Mouse (Mus musculus) hindbrain, embryonic 12.5 days (tissue): ENCODE results near the gene Ltbp4. TPM values are rescaled to one million over a fixed set of nuclear protein-coding genes. Genes with fewer than 3 reads are reported as not detected.

Experiments used
- ATAC-seq: fragments of 200-750 bp; cut with Nextera tagmentation; 2 replicates; pipeline ENCODE4 v1.8.0; 2017; ENCODE audit warnings: moderate TSS enrichment; ENCODE audit not compliant: low FRiP score
- H3K27ac ChIP-seq: fragments of 300-500 bp; sonication (generic); 2 replicates; pipeline ENCODE4 v1.5.1; 2016; ENCODE audit warnings: mild to moderate bottlenecking
- H3K27me3 ChIP-seq: fragments of 300-500 bp; sonication (generic); 2 replicates; pipeline ENCODE4 v1.6.1; 2016; ENCODE audit warnings: mild to moderate bottlenecking
- H3K36me3 ChIP-seq: fragments of 300-500 bp; sonication (generic); 2 replicates; pipeline ENCODE4 v1.6.1; 2016; ENCODE audit warnings: mild to moderate bottlenecking
- H3K4me1 ChIP-seq: fragments of 300-500 bp; sonication (generic); 2 replicates; pipeline ENCODE4 v1.6.1; 2016
- H3K4me2 ChIP-seq: fragments of 300-500 bp; sonication (generic); replicated peaks from 2 replicates; pipeline ENCODE4 v1.6.1; 2016; ENCODE audit warnings: mild to moderate bottlenecking
- H3K4me3 ChIP-seq: fragments of 300-500 bp; sonication (generic); 2 replicates; pipeline ENCODE4 v1.5.1; 2016; ENCODE audit warnings: mild to moderate bottlenecking
- H3K9ac ChIP-seq: fragments of 300-500 bp; sonication (generic); 2 replicates; pipeline ENCODE4 v1.6.1; 2016; ENCODE audit warnings: mild to moderate bottlenecking, moderate library complexity
- H3K9me3 ChIP-seq: fragments of 300-500 bp; sonication (generic); replicated peaks from 2 replicates; pipeline ENCODE4 v1.6.1; 2016; ENCODE audit warnings: mild to moderate bottlenecking
- WGBS: fragments of 180-500 bp; shearing (Covaris S2); methylation state at CpG from one replicate; pipeline ENCODE4 v1.1.7; 2016; 5-methylcytosine and 5-hydroxymethylcytosine counted together
- polyA plus RNA-seq: library from polyadenylated mRNA; unstranded; fragments of >200 nt; fragmentation: Nextera tagmentation; extraction: Ambion mirVana; gene quantifications from 2 replicates; pipeline ENCODE4 v1.2.1, GENCODE M21; 2016

The Ltbp4 gene
- 8.7 and 8.9 TPM in 2 replicates for polyA plus RNA-seq

DNA sequence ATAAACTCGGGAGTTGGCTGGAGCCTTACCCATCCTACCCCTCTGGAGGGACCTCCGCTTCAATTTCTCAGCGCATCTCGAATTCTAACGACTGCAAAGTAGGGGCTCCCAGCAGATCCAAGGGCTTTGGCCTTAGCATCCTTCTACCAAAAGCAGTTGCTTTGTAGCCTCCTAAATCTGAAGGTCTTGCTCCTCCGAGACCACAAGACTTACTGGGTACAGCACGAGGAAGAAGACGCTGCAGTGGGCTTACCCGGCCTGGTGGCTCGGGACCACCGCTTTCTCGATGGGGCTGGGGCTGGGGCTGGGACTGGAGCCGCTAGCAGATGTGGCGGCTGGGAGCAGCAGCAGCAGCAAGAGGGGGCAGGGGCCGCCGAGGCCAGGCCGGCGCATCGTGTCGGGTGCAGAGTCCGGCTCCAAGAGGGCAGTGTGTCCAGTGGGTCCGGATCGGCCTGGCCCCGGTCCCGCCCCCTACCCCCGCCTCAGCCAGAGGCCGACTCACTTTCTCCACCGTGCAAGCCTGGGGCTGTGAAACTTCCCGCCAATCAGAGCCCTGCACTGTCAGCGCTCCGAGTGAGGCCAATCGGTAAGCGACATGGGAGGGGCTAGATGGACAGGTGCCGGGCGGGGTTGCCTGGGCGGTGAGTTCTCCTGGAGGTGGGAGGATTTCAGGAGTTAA, at the start of gene Ltbp4:
Gene Ltbp4 (minus strand): TSS at position 518 of the 679 bp plus-strand sequence.
- H3K27ac ChIP-seq: no peak within 1 kb of the TSS
- peak within 1 kb of the TSS; percentile 35 for H3K4me3 ChIP-seq
- H3K36me3 ChIP-seq: peaks cover 12% of the 10 kb centered on the region
- peaks cover 67% of the 10 kb centered on the region for H3K27me3 ChIP-seq
- WGBS: under 1% methylated on average over 36 of the region's 36 CpGs
- H3K4me2 ChIP-seq: peak within 1 kb of the TSS; percentile 61
- peaks cover 46% of the 10 kb centered on the region for H3K4me1 ChIP-seq
- no peaks in the 10 kb centered on the region for H3K9me3 ChIP-seq
- peak; percentile 12; the same call in 1 of the 2 replicates for ATAC-seq
- peak within 1 kb of the TSS; percentile 47 for H3K9ac ChIP-seq

DNA sequence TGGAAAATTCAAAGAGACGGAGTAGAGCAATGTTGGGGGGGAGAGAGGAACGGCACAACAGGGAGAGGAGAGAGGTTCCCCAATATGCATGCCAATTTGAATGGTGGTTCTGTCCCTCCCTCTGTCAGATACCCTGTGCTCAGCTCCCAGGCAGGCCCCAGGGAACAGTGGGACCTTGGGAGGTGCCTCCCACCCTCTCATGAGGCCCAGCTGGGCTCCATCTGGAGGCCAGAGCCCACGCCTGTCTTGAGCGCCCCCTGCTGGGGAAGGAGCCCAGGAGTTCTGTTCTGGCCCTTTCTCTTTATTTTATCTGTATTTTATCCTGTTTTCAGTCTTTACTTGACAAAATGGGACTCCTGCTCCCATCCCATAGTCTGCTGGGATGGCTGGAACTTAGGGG, 47.2 kb upstream of the Ltbp4 start:
- no peak for ATAC-seq
- no peak overlapping the region for H3K27ac ChIP-seq
- no peaks in the 10 kb centered on the region for H3K4me1 ChIP-seq
- H3K27me3 ChIP-seq: peaks cover 18% of the 10 kb centered on the region
- no peak overlapping the region for H3K4me2 ChIP-seq
- H3K4me3 ChIP-seq: no peak overlapping the region
- 36% methylated on average over 4 of the region's 4 CpGs for WGBS
- no peaks in the 10 kb centered on the region for H3K36me3 ChIP-seq
- no peaks in the 10 kb centered on the region for H3K9me3 ChIP-seq
- no peak overlapping the region for H3K9ac ChIP-seq

DNA sequence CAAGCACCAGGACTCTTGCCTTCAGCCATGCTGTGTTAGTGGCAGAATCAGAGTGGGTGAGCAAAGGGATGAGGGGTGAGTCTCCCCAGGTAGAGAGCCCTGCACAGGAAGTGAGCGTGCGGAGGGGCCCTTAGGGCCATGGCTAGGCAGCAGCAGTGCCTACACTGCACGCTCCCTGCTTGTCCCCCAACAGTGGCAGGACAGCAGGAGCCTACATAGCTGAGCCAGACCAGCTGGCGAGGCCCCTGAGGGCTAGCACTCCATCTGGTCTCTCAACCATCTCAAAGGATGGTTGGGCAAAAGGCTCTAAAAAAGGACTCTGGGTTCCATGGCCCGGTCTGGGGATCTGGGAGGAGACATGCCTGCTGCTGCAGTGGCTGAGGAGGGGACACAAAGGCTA, 46.6 kb upstream of the Ltbp4 start:
- Histone ChIP-seq H3K4me2 (no peak overlapping the region), H3K36me3 (no peaks in the 10 kb centered on the region), H3K27me3 (peaks cover 24% of the 10 kb centered on the region), H3K9me3 (no peaks in the 10 kb centered on the region), H3K4me3 (no peak overlapping the region), H3K27ac (no peak overlapping the region), H3K4me1 (no peaks in the 10 kb centered on the region), H3K9ac (no peak overlapping the region)
- 73% methylated on average over 5 of the region's 5 CpGs for WGBS
- ATAC-seq: 0 out of 2 replicates have a peak, but pooled peaks have one; percentile 43

DNA sequence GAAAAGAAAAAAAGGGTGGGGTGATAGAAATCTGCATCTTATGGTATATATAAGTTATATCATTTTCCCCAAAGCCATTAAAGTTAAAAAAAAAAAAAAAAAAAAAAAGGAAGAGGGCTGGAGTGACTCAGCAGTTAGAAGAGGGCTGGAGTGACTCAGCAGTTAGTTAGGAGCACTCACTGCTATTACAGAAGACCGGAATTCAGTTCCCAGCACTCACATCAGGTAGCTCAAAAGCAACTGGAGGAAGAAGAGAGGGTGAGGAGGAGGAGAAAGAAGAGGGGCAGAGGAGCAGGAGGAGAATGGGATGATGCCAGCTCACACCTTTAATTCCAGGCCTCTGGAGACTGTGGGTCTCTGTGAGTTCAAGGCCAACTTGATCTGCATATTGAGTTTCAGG, 45.7 kb upstream of the Ltbp4 start:
- Histone ChIP-seq H3K36me3 (no peaks in the 10 kb centered on the region), H3K27me3 (peaks cover 27% of the 10 kb centered on the region), H3K27ac (no peak overlapping the region), H3K9ac (no peak overlapping the region), H3K4me3 (no peak overlapping the region), H3K4me2 (no peak overlapping the region), H3K4me1 (no peaks in the 10 kb centered on the region), H3K9me3 (no peaks in the 10 kb centered on the region)
- no peak for ATAC-seq
- WGBS: 93% methylated on average over 1 of the region's 1 CpGs

DNA sequence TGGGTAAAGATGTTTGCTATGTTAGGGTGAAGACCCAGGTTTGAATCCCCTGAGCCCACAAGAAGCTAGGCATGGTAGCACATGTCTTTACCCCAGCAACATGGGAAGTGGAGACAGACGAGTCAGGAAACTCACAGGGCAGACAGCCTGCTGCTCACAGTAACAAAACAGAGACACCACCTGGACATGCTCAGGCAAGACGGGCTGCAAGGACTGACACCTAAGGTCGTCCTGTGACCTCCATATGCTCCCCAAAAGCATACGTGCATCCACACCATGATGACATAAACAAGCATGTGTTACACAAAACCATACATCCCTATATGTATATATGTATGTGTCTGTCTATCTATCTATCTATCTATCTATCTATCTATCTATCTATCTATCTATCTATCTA, 44.1 kb upstream of the Ltbp4 start:
- WGBS: 69% methylated on average over 4 of the region's 4 CpGs
- Histone ChIP-seq H3K27me3 (peaks cover 38% of the 10 kb centered on the region), H3K9ac (no peak overlapping the region), H3K9me3 (no peaks in the 10 kb centered on the region), H3K4me3 (no peak overlapping the region), H3K4me1 (no peaks in the 10 kb centered on the region), H3K36me3 (no peaks in the 10 kb centered on the region), H3K27ac (no peak overlapping the region), H3K4me2 (no peak overlapping the region)
- ATAC-seq: no peak

DNA sequence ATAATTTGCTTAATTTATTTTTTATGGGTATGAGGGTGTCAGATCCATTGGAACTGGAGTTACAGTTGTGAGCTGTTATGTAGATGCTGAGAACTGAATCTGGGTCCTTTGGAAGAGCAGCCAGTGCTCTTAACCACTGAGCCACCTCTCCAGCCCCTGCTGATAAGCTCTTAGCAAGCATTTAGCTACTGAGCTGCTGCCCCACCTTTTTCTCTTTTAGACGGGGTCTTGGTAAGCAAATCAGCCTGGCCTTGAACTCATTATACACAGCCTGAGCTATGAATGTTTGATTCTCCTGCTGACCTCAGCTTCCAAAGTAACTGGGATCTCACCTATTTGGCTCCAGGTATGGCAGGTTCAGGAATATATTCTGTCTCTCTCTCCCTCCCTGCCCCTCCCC, 43.5 kb upstream of the Ltbp4 start:
- H3K4me2 ChIP-seq: no peak overlapping the region
- ATAC-seq: no peak
- H3K27me3 ChIP-seq: peaks cover 44% of the 10 kb centered on the region
- H3K9ac ChIP-seq: no peak overlapping the region
- no peak overlapping the region for H3K4me3 ChIP-seq
- 42% methylated on average over 1 of the region's 1 CpGs for WGBS
- H3K36me3 ChIP-seq: no peaks in the 10 kb centered on the region
- no peaks in the 10 kb centered on the region for H3K9me3 ChIP-seq
- H3K4me1 ChIP-seq: no peaks in the 10 kb centered on the region
- no peak overlapping the region for H3K27ac ChIP-seq

DNA sequence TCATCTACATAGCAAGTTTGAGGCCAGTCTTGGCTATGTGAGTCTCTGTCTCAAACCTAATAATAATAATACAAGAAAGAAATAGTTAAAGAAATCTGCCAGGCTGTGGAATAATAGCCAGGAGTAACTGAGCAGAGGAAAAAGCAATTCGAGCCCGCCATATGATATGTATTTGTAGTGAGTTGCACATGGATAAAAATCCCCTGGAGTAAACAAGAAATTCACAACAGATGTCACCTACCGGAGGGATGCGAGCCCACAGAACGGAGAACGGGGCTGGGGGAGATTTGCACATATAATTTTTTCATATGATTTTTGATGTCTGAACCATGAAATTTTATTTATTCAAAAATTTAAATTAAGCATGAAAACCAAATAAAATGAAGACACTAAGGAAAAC, 42.3 kb upstream of the Ltbp4 start:
- WGBS: 74% methylated on average over 6 of the region's 6 CpGs
- Histone ChIP-seq H3K4me1 (peaks cover 5% of the 10 kb centered on the region; the same call in 1 of the 2 replicates), H3K36me3 (no peaks in the 10 kb centered on the region), H3K27me3 (peaks cover 54% of the 10 kb centered on the region), H3K4me3 (no peak overlapping the region), H3K9ac (no peak overlapping the region), H3K9me3 (no peaks in the 10 kb centered on the region), H3K27ac (no peak overlapping the region), H3K4me2 (no peak overlapping the region)
- ATAC-seq: no peak

DNA sequence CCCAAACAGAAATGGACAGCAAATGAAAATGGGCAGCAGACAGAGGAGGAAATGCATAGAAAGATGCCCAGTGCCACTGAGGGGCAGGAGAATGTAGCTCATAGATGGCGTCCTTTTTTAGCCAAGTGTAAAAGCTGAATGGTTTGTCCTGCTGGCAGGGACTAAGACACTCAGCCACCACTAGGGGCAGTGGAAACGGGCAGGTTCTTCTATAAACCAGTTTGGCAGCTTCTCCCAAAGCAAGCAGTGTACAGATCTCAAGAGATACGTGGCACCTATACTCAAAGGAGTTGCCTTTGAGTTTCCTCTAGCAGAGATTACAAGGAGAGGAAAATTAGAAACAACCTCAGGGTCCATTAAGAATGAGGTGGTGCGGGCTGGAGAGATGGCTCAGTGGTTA, 40.9 kb upstream of the Ltbp4 start:
- peaks cover 63% of the 10 kb centered on the region for H3K27me3 ChIP-seq
- no peak for ATAC-seq
- H3K4me2 ChIP-seq: no peak overlapping the region
- no peak overlapping the region for H3K4me3 ChIP-seq
- no peaks in the 10 kb centered on the region for H3K36me3 ChIP-seq
- H3K9ac ChIP-seq: no peak overlapping the region
- H3K9me3 ChIP-seq: no peaks in the 10 kb centered on the region
- no peak overlapping the region for H3K27ac ChIP-seq
- WGBS: 19% methylated on average over 4 of the region's 4 CpGs
- peaks cover 5% of the 10 kb centered on the region; the same call in 1 of the 2 replicates for H3K4me1 ChIP-seq

DNA sequence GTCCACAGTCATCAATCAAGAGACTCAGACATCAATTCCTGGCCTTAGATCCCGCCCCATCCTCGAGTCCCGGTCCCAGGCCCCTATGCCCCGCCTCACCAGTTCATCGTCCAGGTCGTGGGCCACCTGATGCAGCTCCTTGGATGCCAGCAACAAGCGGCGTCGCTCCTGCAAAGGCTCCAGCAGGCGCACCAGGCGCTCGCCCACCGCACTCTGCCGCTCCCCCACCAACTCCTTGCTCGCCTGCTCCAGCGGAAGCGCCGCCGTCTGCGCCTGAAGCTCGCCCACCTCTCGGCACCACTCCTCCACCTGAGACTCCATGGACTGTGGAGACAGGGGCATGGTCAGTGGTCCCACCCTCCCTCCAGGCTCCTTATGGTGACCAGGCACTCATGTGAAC, 37.8 kb upstream of the Ltbp4 start:
- peaks cover 86% of the 10 kb centered on the region for H3K27me3 ChIP-seq
- peak overlapping the region; percentile 29 for H3K4me2 ChIP-seq
- 1% methylated on average over 20 of the region's 22 CpGs for WGBS
- H3K36me3 ChIP-seq: no peaks in the 10 kb centered on the region
- peaks cover 11% of the 10 kb centered on the region for H3K4me1 ChIP-seq
- no peak overlapping the region for H3K9ac ChIP-seq
- H3K4me3 ChIP-seq: no peak overlapping the region
- H3K9me3 ChIP-seq: no peaks in the 10 kb centered on the region; the same call in 1 of the 2 replicates
- no peak for ATAC-seq
- no peak overlapping the region for H3K27ac ChIP-seq

DNA sequence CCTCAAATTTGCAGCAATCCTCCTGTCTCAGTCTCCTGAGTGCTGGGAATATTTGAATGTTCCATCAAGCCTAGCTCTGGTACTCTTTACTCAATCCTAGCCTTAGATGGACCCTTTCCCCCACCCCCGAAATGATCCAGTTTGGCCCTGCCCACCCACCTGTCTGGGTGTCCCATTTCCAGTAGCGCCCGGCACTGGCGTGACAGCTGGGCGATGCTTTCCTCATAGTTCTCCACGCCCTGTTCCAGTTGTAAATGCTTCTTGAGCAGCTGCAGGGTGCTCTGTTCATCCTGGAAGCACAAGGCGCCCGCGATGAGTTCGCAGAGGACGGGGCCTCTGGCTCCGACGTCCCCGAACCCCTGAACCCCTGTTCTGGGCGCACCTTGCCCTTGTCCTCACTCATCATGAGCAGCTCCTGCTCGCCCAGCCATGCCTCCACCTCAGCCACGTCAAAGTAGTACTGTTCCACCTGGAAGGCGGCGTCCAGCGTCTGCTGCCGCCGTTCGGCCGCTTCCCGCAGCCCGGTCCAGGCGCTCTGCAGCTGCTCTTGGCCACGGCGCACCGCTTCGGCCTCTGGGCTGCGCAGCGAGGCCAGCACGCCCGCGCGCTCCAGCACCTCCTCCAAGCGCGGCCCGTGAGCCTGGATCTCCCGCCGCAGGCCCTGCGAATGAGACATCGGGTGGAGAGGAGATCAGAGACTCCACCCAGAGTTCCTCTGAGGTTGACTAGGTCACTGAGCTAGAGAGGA, 34.4 kb upstream of the Ltbp4 start:
- Histone ChIP-seq H3K4me2 (peak overlapping the region; percentile 32; the same call in 1 of the 2 replicates), H3K9me3 (peaks cover 4% of the 10 kb centered on the region), H3K9ac (no peak overlapping the region), H3K4me1 (peaks cover 16% of the 10 kb centered on the region), H3K27ac (no peak overlapping the region), H3K4me3 (peak overlapping the region; percentile 15; the same call in 1 of the 2 replicates), H3K27me3 (peaks cover 98% of the 10 kb centered on the region), H3K36me3 (no peaks in the 10 kb centered on the region)
- 5% methylated on average over 44 of the region's 44 CpGs for WGBS
- ATAC-seq: no peak

DNA sequence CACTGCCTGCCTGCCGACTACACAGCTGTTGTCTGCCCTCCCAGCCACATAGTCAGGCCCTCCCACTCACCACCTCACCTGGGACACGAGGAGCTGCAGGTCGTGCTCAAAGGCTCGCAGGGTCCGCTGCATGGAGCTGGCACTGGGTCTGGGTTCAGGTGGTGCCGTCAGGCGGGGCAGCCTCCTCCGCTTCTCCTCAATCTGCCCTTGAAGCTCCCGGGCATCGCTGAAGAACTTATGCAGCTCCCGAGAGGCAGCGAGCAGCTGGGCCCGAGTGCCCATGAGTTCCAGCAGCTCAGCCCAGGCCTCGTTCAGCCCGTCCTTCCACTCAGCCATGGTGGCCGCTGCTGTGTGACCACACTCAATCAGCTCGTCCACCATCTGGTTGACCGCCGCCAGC, 31.6 kb upstream of the Ltbp4 start:
- Histone ChIP-seq H3K27ac (no peak overlapping the region), H3K4me2 (no peak overlapping the region), H3K36me3 (no peaks in the 10 kb centered on the region), H3K27me3 (peaks cover 100% of the 10 kb centered on the region), H3K4me3 (no peak overlapping the region), H3K9ac (no peak overlapping the region), H3K4me1 (peaks cover 10% of the 10 kb centered on the region; the same call in 1 of the 2 replicates), H3K9me3 (peaks cover 4% of the 10 kb centered on the region)
- no peak for ATAC-seq
- WGBS: 78% methylated on average over 19 of the region's 19 CpGs

DNA sequence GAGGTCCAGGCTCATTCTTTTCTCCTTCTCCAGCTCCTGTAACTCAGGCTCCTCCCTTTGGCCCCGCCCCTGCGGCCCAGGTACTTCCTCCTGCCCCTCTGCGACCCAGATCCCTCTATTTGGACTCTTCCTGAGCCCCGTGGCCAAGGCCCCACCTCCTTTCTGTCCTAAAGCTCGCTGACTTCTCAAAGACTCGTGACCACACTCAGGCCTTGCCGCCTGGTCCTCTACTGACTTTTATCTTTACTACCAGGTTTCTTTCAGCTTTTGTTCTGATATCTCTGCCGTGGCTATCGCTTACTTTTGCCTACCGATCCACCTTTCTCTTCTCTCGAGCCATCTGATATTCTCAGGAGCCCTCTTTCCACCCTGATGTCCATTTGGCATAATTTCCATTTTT, 30.5 kb upstream of the Ltbp4 start:
- Histone ChIP-seq H3K9me3 (peaks cover 4% of the 10 kb centered on the region), H3K36me3 (no peaks in the 10 kb centered on the region), H3K4me2 (no peak overlapping the region; the same call in 1 of the 2 replicates), H3K9ac (no peak overlapping the region), H3K27ac (no peak overlapping the region), H3K4me1 (peaks cover 10% of the 10 kb centered on the region; the same call in 1 of the 2 replicates), H3K27me3 (peaks cover 100% of the 10 kb centered on the region), H3K4me3 (no peak overlapping the region)
- 15% methylated on average over 11 of the region's 11 CpGs for WGBS
- no peak for ATAC-seq
